Mouse (Mus musculus) heart, postnatal 0 days (tissue): Measurements from ENCODE around the gene Rhot2.

Experiments used
- CTCF ChIP-seq: IDR thresholded peaks from 2 replicates; pipeline ENCODE4 v1.5.1; 2016; ENCODE audit warnings: antibody characterized with exemption, control low read depth, low read depth
- EP300 ChIP-seq: IDR thresholded peaks from 2 replicates; pipeline ENCODE4 v1.6.1; 2016; ENCODE audit warnings: antibody characterized with exemption, low read depth

DNA sequence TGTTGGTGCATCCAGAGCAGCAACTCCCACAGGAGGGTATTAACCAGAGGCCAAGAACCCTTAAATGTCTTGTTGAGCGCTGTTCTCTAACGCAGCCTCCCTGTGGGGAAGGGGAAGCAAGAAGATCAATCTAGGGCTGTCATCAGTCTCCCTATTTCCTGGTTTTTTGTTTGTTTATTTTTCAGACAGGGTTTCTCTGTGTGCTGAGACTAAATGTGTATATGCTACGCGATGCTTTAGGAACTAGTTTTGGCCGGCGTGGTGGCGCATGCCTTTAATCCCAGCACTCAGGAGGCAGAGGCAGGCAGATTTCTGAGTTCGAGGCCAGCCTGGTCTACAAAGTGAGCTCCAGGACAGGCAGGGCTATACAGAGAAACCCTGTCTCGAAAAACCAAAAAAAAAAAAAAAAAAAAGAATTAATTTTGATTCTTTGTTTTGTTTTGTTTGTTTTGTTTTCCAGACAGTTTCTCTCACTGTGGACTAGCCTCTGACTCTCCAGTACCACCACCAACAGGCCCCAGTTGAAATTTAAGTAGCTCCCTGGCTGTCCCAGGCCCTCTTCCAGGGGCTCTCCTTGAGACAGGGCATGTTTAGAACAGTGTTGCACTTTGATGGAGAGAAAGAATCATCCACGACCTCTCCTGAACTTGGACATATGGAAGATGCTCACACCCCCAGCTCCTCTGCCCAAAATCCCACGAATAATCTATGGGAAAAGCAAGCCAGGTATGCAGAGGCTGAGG lies 28.9 kb upstream of the Rhot2 start:
- no peak for TF ChIP-seq CTCF
- TF ChIP-seq EP300 = no peak
